Comparison of ENCODE assay signal across 20 mouse cellular contexts in the genomic region with DNA sequence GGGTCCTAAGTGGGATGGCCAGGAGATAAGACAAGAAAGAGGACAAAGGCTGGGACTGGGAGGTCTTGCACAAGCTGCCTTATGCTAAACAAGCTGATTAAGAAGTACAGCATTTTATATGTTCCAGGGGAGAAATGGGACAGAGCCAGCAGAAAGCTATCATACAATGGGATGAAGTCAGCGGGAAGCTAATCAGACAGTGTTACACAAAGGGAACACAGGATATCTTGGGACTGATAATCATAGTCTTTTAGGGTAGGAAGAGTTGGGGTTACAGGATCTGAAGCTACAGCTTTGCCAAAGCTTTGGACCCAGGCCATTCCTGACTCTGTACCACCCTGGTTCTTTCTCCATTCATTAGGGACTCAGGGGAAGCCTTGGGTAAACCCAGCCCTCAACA.
"Had no signal": no experiment of that assay in that cellular context is flagged by ENCODE, and none has a peak within 500 bp of the region (broad histone marks: within the 10 kb centered on the region; RNA-seq: fewer than 3 reads in every experiment).

No protein-coding gene starts in this region.

- H3K4me3 ChIP-seq: gastrocnemius, adult 2 months; heart, embryonic 10.5 days; heart, embryonic 12.5 days; hindbrain, embryonic 10.5 days; hindbrain, embryonic 12.5 days; intestine, embryonic 15.5 days; layer of hippocampus, adult 2 months; left cerebral cortex, adult 2 months; limb, embryonic 10.5 days; limb, embryonic 12.5 days had no signal

- DNase-seq: gastrocnemius, adult 2 months; gastrocnemius, postnatal 10 days; gastrocnemius, postnatal 25 days; heart, postnatal 14 days; heart, postnatal 36 days; kidney, adult 18-20 months; kidney, adult 8-10 months; kidney, postnatal 10 days; kidney, postnatal 25 days; kidney, postnatal 4 days; liver had no signal

- H3K4me1 ChIP-seq: heart, embryonic 10.5 days; heart, embryonic 12.5 days; hindbrain, embryonic 10.5 days; hindbrain, embryonic 12.5 days; intestine, embryonic 15.5 days had no signal
